Mouse (Mus musculus) cerebellum, adult (tissue): ENCODE measurements at regions not wholly inside any gene's neighbourhood (a gene's known extent, or its start where the extent isn't known, plus 50 kb on each side); places are given as distances from the start of the nearest gene placed in this dataset.
"Not testable (repeated sequence)": the region's sequence is repeated elsewhere in the genome, so short reads cannot be mapped to it uniquely, and the experiment has no call there.

ENCODE experiments used
- ATAC-seq: cut with Nextera tagmentation; 2 replicates; pipeline ENCODE4 v1.9.2; 2017; ENCODE audit warnings: mild to moderate bottlenecking, moderate library complexity, mixed read lengths; ENCODE audit not compliant: insufficient number of reproducible peaks, low FRiP score, low TSS enrichment

DNA sequence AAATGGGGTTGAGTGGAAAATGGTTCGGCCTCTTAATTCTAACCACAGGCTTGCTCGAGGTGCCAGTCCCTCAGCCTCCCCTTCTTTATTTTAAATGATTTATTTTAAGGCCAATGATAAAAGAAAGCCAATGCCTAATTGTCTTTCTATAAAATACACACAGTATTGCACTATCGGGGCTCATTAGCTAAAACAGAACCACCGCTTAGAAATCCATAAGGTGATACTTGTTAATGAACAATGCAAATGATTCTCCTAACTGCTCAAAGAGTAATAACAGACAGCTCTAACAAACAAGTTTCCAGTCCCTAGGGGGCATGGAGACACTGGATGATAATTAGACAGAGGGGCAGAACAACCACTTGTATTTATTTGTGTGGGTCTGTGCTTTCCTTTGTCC is 58.8 kb downstream of the Emx2 start:
- no peak for ATAC-seq

DNA sequence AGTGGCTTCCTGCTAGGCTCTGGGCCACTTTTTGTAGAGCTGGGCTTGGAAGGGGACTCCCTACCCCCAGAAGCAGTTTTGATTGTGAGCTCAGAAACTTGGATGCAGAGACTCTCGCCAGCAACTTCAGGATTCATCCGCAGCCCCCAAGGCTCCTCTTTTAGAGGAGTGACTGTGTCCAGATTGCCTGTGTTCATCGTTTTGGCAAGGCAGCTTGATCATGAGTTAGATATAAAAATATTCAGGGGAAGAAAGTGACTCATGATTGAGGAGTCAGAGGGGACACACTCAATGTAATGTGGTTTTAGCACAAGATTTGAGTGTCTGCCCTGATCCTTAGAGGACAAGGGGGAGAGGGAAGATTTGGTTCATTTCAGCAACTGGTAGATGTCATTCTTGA is 61.0 kb downstream of the Emx2 start:
- no peak for ATAC-seq

DNA sequence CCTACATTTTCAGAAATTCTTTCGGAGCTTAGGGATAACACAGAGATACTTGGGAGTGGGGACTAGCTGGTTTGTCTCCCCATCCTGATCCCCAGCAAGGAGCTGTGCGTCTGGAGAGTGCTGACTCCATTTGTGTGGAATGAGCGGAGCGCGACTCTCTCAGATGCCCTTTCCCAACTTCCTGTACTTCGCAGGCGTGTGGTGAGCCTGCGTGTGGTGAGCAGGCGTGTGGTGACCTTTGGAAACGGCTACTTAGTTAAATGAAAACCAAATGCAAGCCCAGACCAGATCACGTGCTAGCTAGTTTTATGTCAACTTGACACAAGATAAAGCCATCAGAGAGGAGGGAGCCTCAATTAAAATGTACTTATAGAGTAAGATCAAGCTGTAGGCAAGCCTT is 64.0 kb downstream of the Emx2 start:
- ATAC-seq, result no peak

DNA sequence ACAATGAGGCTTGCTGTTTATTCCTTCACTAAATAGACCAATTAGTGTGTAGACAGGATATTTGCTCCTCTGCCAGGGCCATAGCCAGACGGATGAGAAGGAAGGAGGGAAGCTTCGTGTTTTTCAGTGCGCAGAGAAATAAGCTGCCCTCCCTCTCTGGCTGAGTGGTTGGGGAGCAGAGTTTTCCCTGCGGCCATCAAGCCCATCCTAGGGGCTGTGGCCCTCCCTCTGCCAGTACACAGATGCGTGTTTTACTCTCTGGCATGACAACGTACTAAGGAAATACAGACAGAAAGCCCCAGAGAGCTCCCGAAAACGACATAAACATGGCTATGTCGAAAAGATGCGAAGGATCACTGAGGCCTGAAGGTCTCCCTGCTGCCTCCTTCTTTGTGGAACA is 65.2 kb downstream of the Emx2 start:
- ATAC-seq, result no peak

GRCm38 (mm10) chr19:59564101-59564500 is 105.9 kb downstream of the Emx2 start:
- ATAC-seq, result no peak

GRCm38 (mm10) chr19:59568907-59569306 is 110.7 kb downstream of the Emx2 start:
- ATAC-seq, result no peak

DNA sequence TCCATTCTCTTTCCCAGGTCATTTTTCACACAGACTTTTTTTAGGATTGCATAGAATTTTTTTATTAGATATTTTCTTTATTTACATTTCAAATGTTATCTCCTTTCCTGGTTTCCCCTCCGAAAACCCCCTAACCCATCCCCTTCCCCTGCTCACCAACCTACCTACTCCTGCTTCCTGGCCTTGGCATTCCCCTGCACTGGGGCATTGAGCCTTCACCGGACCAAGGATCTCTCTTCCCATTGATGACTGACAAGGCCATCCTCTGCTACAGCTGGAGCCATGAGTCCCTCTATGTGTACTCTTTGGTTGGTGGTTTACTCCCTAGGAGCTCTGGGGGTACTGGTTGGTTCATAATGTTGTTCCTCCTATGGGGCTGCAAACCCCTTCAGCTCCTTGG is 111.4 kb downstream of the Emx2 start:
- ATAC-seq, result not testable (repeated sequence)

DNA sequence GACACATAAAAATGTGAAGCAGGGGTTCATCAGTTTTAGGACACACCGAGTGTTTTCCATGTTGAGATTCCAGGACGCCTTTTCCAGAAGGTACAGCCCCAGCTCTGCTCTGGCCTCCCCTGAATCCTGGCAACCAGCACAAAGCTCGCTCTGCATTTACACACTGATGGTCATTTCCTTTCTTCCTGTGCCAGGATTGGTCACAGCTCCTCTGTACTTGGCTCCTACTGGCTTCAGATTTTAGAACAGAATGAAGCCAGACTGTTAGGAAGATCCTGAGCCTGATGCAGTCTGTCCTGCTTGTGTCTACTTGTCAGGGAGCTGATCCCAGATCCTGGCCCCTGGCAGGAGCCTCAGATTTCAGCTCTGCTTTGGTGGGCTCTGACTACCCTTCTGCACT is 116.2 kb downstream of the Emx2 start:
- no peak for ATAC-seq

DNA sequence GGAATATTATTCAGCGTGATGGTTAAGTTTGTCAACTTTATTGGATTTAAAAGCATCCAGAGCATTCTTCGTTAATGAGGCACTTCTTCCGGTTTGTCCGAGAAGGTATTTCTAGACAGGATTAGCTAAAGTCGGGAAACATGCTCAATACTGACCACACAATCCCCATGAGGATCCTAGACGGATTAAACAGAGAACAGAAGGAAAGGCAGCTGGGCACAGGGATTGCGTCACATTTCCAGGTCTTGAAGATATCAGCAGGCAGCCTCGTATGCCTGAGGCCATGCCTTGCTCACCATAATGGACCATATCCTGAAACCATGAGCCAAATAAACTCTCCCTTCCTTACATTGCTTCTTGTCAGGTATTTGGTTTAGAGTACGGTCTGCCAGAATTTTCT is 119.7 kb downstream of the Emx2 start:
- ATAC-seq, result no peak

- ATAC-seq, result no peak
Measured at GRCm38 (mm10) chr19:59579676-59580075, 121.5 kb downstream of the Emx2 start.

GRCm38 (mm10) chr19:59585835-59586234 is 127.7 kb downstream of the Emx2 start:
- ATAC-seq, result no peak

- no peak for ATAC-seq
Measured at GRCm38 (mm10) chr19:59587303-59587702, 129.1 kb downstream of the Emx2 start.

DNA sequence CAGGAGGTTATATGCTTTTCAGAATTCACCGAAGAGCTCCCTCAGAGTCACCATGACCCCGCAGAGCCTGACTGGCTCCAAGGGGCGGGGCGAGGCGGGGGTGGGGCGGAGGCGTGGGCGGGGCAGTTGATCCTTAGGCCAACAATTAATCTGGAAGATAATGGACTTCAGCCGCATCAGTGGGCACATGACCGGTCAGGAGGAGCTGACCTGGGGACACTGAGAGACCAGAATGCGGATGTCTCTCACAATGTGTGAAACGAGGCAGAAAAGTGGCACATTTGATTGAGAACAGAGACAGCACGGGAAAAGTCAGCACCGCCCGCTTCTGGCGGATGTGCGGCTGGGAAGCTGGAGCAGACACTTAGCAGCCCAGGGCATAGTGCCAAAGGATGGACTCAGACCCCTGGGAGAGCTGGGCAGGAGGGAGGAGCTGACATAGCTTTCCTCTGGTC is 129.9 kb downstream of the Emx2 start:
- 0 out of 2 replicates have a peak, but pooled peaks have one; percentile 24 for ATAC-seq

DNA sequence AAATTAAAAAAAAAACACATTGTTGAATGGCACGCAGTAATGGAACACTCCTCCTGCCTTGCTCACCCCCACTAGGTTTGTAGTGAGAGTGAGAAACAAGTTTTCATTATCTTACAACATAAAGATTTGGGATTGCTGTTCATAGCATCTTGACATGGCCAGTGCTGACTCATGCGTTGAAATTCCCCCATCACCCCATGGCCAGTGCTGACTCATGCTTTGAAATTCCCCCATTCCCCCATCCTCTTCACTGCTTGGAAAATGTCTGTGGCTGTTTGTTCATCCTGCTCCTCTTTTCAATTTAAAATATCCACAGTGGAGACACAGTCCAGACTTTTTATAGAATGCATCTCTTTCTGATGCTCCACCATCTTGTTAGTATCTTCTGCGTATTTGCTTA is 131.8 kb downstream of the Emx2 start:
- ATAC-seq, result no peak

GRCm38 (mm10) chr19:59592060-59592459 is 133.9 kb downstream of the Emx2 start:
- ATAC-seq, result no peak

DNA sequence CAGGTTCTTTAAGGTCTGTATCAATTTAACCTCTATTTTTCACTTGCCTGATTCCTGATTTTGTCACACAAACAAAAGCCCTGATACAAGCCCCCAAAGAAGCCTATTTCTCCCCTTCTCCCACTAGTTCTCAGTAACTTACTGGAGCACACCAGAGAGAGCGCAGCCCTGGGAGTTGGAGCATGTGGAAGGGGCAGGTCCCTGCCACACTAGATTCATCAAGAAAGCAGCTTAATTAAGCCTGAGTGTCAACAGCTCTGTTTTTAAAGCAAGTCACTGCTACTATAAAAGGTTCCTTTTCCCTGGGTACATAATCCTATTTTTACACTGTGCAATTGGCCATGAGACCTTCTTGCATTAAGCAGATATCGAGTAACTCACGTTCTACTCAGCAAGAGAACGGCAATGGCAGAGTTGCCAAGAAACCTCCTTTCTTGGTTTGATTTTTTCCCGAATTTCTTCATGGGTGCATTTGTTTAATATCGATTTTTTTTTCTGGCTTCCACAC is 166.2 kb downstream of the Emx2 start:
- no peak for ATAC-seq

- ATAC-seq, result no peak
Measured at GRCm38 (mm10) chr19:59627681-59628080, 169.5 kb downstream of the Emx2 start.

DNA sequence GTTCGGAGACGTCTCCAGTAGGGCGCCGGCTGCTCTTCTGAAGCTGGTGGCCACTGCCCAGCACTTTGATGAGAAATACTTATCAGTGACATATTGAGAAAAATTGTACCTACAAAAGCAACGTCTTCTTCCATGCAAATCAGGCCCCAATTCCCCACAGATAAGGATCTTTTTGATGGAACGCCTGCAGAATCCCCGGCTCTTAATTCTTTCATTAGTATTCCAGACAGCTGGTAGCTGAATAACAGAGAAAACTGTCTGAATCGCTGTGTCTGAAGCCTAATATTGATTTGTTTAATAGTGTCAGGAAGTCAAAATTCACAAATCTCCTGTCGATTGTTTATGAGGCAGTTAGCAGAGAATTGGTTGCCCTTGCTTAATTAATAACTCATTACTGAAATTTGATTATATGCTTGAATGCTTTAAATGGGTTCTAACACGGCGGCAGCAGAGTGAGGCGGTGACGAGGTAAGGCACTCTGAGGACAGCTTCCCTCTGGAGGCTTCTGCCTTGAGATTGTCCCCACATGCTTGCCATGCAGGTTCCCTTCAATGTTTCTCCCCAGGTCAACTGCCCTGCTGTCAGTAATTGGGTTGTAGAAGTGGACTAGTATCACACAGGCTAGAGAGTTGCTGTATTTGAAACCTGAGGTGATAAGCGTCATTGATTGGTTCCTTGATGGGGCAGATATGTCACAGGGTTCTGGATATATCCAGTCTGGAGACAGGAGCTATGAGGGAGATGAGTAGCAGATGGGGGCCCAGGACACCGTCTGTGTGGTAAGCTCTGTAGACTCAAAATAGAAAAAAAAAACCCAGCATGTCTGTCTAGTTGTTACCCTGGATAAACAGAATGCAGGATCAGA is 170.4 kb downstream of the Emx2 start:
- ATAC-seq, result no peak

- ATAC-seq, result no peak
Measured at GRCm38 (mm10) chr19:59629161-59629445, 170.9 kb downstream of the Emx2 start.

- ATAC-seq, result no peak
Measured at GRCm38 (mm10) chr19:59630095-59630494, 171.9 kb downstream of the Emx2 start.

DNA sequence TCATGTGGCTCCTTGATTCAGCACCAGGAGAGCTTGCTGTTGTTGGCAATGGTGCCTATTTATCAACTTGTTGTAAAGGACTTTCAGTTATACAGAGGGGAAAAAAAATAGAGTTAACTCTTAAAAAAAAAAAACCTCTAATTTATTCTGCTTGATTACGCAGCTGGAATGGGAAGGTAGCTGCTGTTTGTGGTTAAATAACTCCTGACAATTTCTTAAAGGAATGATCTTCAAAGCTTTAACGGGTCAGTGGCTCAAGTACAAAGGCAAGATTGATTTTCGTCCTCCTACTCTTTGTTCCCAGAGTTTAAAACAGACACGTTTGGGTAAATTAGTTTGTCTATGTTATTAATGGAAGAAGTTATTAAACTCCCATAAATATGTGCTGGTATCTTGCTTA is 172.5 kb downstream of the Emx2 start:
- no peak for ATAC-seq

GRCm38 (mm10) chr19:59631541-59631940 is 173.4 kb downstream of the Emx2 start:
- ATAC-seq, result no peak
